Mouse (Mus musculus): ENCODE measurements at regions not wholly inside any gene's neighbourhood (a gene's known extent, or its start where the extent isn't known, plus 50 kb on each side); places are given as distances from the start of the nearest gene placed in this dataset.

- no peaks in the 10 kb centered on the region for H3K27me3 ChIP-seq (ENCODE audit: control insufficient read depth, insufficient read depth, insufficient read length)
- H3K4me3 ChIP-seq: no peak overlapping the region
- H3K79me2 ChIP-seq (ENCODE audit: control insufficient read depth, insufficient read depth): no peaks in the 10 kb centered on the region
- TF ChIP-seq USF1 (IDR thresholded peaks at IDR 0.05; ENCODE audit: low read depth) (no peak), E2F4 (IDR thresholded peaks at IDR 0.05; ENCODE audit: insufficient read depth) (no peak), MYOG (IDR thresholded peaks at IDR 0.05; ENCODE audit: control insufficient read depth in 1 of 3, insufficient read depth in 1 of 3, insufficient read length in 2 of 3, low read depth in 2 of 3) (no peak), TCF12 (IDR thresholded peaks at IDR 0.05; ENCODE audit: insufficient read depth, poor library complexity, severe bottlenecking) (no peak), POLR2AphosphoS2 (IDR thresholded peaks at IDR 0.05; ENCODE audit: insufficient read length, low read depth) (no peak), REST (IDR thresholded peaks at IDR 0.05; ENCODE audit: insufficient read depth, insufficient read length) (no peak), MYOD1 (IDR thresholded peaks at IDR 0.05; ENCODE audit: control insufficient read depth in 1 of 3, insufficient read length in 2 of 3, low read depth in 2 of 3) (no peak), MAX (IDR thresholded peaks at IDR 0.05; ENCODE audit: low read depth) (no peak), TCF3 (IDR thresholded peaks at IDR 0.05; ENCODE audit: insufficient read length, low read depth) (no peak), SRF (IDR thresholded peaks at IDR 0.05; ENCODE audit: control insufficient read depth, insufficient read length, low read depth) (no peak), CEBPB (IDR thresholded peaks at IDR 0.05; ENCODE audit: insufficient read depth, poor library complexity, severe bottlenecking) (no peak)
- H3K4me2 ChIP-seq (ENCODE audit: low read depth): no peak overlapping the region
- H3K36me3 ChIP-seq (ENCODE audit: control insufficient read depth, insufficient read depth): no peaks in the 10 kb centered on the region
- H3ac ChIP-seq (ENCODE audit: control insufficient read depth, insufficient read length): no peak overlapping the region
Observed at GRCm38 (mm10) chr11:31745028-31745865, 73.6 kb upstream of the Bod1 start.

GRCm38 (mm10) chr11:31745866-31746248 lies 74.2 kb upstream of the Bod1 start:
- Histone ChIP-seq H3ac (ENCODE audit: control insufficient read depth, insufficient read length) (no peak overlapping the region), H3K79me2 (ENCODE audit: control insufficient read depth, insufficient read depth) (no peaks in the 10 kb centered on the region), H3K36me3 (ENCODE audit: control insufficient read depth, insufficient read depth) (no peaks in the 10 kb centered on the region), H3K27me3 (ENCODE audit: control insufficient read depth, insufficient read depth, insufficient read length) (no peaks in the 10 kb centered on the region), H3K4me2 (ENCODE audit: low read depth) (no peak overlapping the region), H3K4me3 (no peak overlapping the region)
- TF ChIP-seq MYOG (IDR thresholded peaks at IDR 0.05; ENCODE audit: control insufficient read depth in 1 of 3, insufficient read depth in 1 of 3, insufficient read length in 2 of 3, low read depth in 2 of 3): no peak
- no peak for TF ChIP-seq REST (IDR thresholded peaks at IDR 0.05; ENCODE audit: insufficient read depth, insufficient read length)
- TF ChIP-seq MAX (IDR thresholded peaks at IDR 0.05; ENCODE audit: low read depth): no peak
- no peak for TF ChIP-seq TCF12 (IDR thresholded peaks at IDR 0.05; ENCODE audit: insufficient read depth, poor library complexity, severe bottlenecking)
- no peak for TF ChIP-seq USF1 (IDR thresholded peaks at IDR 0.05; ENCODE audit: low read depth)
- TF ChIP-seq TCF3 (IDR thresholded peaks at IDR 0.05; ENCODE audit: insufficient read length, low read depth): no peak
- TF ChIP-seq SRF (IDR thresholded peaks at IDR 0.05; ENCODE audit: control insufficient read depth, insufficient read length, low read depth): no peak
- no peak for TF ChIP-seq POLR2AphosphoS2 (IDR thresholded peaks at IDR 0.05; ENCODE audit: insufficient read length, low read depth)
- no peak for TF ChIP-seq MYOD1 (IDR thresholded peaks at IDR 0.05; ENCODE audit: control insufficient read depth in 1 of 3, insufficient read length in 2 of 3, low read depth in 2 of 3)
- TF ChIP-seq CEBPB (IDR thresholded peaks at IDR 0.05; ENCODE audit: insufficient read depth, poor library complexity, severe bottlenecking): no peak
- TF ChIP-seq E2F4 (IDR thresholded peaks at IDR 0.05; ENCODE audit: insufficient read depth): no peak

GRCm38 (mm10) chr11:31746488-31746887 lies 74.8 kb upstream of the Bod1 start:
- TF ChIP-seq E2F4 (IDR thresholded peaks at IDR 0.05; ENCODE audit: insufficient read depth) (no peak), MYOD1 (IDR thresholded peaks at IDR 0.05; ENCODE audit: control insufficient read depth in 1 of 3, insufficient read length in 2 of 3, low read depth in 2 of 3) (no peak), TCF3 (IDR thresholded peaks at IDR 0.05; ENCODE audit: insufficient read length, low read depth) (no peak), POLR2A (IDR thresholded peaks at IDR 0.05; ENCODE audit: insufficient read length, low read depth) (no peak), REST (IDR thresholded peaks at IDR 0.05; ENCODE audit: insufficient read depth, insufficient read length) (no peak), TCF12 (IDR thresholded peaks at IDR 0.05; ENCODE audit: insufficient read depth, poor library complexity, severe bottlenecking) (no peak), POLR2AphosphoS2 (IDR thresholded peaks at IDR 0.05; ENCODE audit: insufficient read length, low read depth) (no peak), CEBPB (IDR thresholded peaks at IDR 0.05; ENCODE audit: insufficient read depth, poor library complexity, severe bottlenecking) (no peak), USF1 (IDR thresholded peaks at IDR 0.05; ENCODE audit: low read depth) (no peak), MAX (IDR thresholded peaks at IDR 0.05; ENCODE audit: low read depth) (no peak), MYOG (IDR thresholded peaks at IDR 0.05; ENCODE audit: control insufficient read depth in 1 of 3, insufficient read depth in 1 of 3, insufficient read length in 2 of 3, low read depth in 2 of 3) (no peak), SRF (IDR thresholded peaks at IDR 0.05; ENCODE audit: control insufficient read depth, insufficient read length, low read depth) (no peak)
- Histone ChIP-seq H3K36me3 (ENCODE audit: control insufficient read depth, insufficient read depth) (no peaks in the 10 kb centered on the region), H3K4me2 (ENCODE audit: low read depth) (no peak overlapping the region), H3K27me3 (ENCODE audit: control insufficient read depth, insufficient read depth, insufficient read length) (no peaks in the 10 kb centered on the region), H3K79me2 (ENCODE audit: control insufficient read depth, insufficient read depth) (no peaks in the 10 kb centered on the region), H3K4me3 (no peak overlapping the region), H3ac (ENCODE audit: control insufficient read depth, insufficient read length) (no peak overlapping the region)

GRCm38 (mm10) chr11:31746939-31747338 lies 75.3 kb upstream of the Bod1 start:
- no peak overlapping the region for H3K4me3 ChIP-seq
- H3K27me3 ChIP-seq (ENCODE audit: control insufficient read depth, insufficient read depth, insufficient read length): no peaks in the 10 kb centered on the region
- no peaks in the 10 kb centered on the region for H3K79me2 ChIP-seq (ENCODE audit: control insufficient read depth, insufficient read depth)
- no peak overlapping the region for H3K4me2 ChIP-seq (ENCODE audit: low read depth)
- H3ac ChIP-seq (ENCODE audit: control insufficient read depth, insufficient read length): no peak overlapping the region
- TF ChIP-seq MYOG (IDR thresholded peaks at IDR 0.05; ENCODE audit: control insufficient read depth in 1 of 3, insufficient read depth in 1 of 3, insufficient read length in 2 of 3, low read depth in 2 of 3) (peak in 1 of 3 experiments; percentile 26), REST (IDR thresholded peaks at IDR 0.05; ENCODE audit: insufficient read depth, insufficient read length) (no peak), USF1 (IDR thresholded peaks at IDR 0.05; ENCODE audit: low read depth) (no peak), MYOD1 (IDR thresholded peaks at IDR 0.05; ENCODE audit: control insufficient read depth in 1 of 3, insufficient read length in 2 of 3, low read depth in 2 of 3) (no peak)
- H3K36me3 ChIP-seq (ENCODE audit: control insufficient read depth, insufficient read depth): no peaks in the 10 kb centered on the region

Measured in myocyte (in vitro differentiated cells).